Mouse (Mus musculus) yolk sac, embryonic 10.5 days (tissue): ENCODE results near the gene Armc2.
"Not testable (repeated sequence)": the region's sequence is repeated elsewhere in the genome, so short reads cannot be mapped to it uniquely, and the experiment has no call there.

Source experiments
- DNase-seq: peaks from one replicate; pipeline ENCODE4 v3.0.0-alpha.2; 2017; ENCODE audit warnings: low spot score

The Armc2 gene

DNA sequence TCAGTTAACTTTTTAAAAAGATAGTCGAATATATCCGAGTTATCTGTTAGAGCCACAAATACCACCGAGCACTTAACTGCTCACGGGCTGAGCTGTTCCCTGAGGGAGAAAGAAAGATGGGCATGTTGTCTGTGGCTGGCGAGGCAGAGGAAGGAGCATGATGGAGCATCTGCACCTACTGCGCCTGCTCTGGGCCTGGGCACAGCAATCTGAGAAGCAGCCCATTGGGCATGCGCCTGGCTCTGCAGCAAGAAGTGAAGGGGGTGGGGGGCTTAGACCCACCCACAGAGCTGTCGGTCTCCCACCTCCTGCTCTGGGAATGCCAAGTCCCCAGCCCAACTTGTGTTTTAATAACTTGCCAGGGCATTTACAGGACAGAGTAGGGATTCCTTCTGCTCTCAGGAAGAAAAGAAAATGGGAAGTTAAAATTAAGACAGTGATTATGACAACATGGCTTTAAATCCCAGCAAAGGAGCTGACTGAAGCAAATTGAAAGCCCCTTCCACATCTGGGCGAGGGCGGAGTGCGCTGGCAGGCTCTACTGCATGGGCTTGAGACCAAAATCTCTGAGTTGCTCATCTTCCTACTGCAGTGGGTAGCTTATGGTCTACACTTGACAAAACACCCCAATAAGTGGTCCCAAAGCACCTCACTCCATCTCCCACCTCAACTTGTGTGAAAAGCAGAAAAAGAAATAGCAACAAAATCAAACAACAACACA is 50.2 kb downstream of the Armc2 start:
- no peak for DNase-seq

DNA sequence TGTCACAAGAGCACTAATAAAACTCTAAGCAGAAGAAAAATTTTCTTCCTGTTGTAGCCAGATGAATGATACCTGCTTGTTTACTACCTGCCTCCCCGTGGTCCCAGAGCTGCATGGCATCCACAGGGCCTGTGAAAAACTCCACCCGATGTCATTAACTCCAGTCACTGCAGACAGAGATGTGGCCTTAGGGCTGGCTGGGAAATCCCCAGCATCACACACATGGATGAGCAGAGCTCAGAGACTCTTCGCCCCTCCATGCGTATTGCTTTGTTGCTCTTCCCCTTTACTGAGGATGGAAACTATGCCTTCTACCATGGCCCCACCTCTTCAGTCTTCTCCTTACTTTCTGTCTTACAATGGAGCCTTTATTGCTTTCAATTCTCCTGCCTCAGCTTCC is 55.5 kb downstream of the Armc2 start:
- DNase-seq = no peak

DNA sequence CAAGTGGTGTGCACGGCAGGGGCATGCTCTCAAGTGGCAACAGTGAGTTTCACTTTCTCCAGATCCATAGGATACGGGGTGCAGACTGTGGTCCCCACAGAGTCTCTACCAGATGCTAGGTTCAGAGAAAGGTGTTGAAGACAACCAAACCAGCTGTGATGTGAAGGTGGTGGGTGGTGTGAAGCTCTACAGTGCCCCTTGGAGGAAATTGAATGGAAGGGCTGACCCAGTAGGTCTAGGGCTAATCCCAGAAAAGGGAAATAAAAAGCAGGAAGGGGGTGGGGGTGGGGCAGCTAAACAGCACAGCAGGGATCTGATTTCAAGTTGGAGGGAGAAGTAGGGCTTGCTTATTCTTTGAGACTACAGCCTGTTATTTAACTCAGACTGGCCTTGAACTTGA is 58.4 kb downstream of the Armc2 start:
- no peak for DNase-seq

DNA sequence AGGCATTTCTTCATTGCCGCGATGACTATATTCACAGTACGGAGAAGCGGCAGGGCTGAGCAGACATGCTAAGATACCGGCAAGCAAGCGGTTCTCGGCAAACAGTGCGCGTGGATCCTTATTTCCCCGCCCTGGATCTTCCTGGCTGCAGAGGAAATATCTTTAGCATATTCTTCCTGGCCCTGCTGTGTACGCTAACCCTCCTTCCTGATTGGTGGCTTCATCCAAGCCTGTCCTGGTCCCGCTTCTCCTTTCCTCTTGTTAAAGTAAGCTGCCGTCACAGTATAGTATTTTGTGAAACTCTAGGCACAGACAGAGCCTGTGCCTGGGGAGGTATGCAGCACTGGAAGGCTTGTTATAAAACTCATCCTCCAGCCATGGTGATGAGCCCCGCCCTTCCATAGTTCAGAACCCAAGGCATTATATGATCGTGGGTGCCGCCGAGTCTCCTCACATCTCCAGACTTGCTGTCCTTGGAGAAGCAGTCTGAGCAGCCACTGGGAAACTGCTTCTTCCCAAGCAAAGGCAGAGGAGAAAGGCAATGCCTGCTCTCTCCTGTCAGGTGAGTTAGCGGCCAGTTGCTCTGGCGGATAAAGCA is 59.5 kb downstream of the Armc2 start:
- no peak for DNase-seq

- no peak for DNase-seq
Measured at GRCm38 (mm10) chr10:41957421-41958225, 60.6 kb downstream of the Armc2 start.

DNA sequence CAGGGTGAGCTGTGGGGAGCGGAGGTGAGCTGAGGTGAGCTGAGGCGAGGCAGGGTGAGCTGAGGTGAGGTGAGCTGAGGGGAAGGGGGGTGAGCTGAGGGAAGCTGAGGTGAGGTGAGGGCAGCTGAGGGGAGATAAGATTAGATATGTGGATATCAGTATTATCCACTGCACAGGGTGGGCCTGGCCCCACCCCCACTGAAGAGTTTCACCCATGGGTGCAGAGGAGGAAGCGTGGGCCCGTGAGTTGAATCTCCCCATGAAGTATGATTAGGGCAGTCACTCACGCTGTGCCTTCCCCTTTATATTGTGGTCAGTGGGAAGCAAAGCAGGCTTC is 64.7 kb downstream of the Armc2 start:
- no peak for DNase-seq

DNA sequence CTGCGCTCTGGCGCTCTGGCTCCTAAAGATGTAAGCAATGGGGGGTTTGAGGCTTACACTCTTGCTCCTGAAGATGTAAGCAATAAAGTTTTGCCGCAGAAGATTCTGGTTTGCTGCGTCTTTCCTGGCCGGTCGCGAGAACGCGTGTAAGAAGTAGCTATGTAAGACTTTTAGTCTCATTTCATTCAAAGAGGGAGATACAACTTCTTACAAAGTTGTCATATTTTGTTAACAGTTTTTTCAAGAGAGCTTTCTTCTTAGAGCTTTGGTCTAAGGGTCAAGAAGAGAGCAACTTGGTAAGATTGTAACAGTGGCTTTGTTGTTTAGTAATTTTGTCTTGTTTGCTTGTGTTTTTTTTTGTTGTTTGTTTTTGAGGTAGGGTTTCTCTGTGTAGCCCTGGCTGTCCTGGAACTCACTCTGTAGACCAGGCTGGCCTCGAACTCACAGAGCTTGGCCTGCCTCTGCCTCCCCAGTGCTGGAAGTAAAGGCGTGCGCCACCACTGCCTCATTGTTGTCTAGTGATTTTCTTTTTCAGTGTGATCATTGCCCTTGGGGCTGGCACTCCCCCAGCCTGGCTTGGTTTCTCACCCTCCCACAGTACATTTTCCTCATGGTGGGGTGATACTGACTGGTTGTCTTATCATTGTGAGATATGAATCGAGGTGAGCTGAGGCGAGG is 65.3 kb downstream of the Armc2 start:
- DNase-seq = no peak

DNA sequence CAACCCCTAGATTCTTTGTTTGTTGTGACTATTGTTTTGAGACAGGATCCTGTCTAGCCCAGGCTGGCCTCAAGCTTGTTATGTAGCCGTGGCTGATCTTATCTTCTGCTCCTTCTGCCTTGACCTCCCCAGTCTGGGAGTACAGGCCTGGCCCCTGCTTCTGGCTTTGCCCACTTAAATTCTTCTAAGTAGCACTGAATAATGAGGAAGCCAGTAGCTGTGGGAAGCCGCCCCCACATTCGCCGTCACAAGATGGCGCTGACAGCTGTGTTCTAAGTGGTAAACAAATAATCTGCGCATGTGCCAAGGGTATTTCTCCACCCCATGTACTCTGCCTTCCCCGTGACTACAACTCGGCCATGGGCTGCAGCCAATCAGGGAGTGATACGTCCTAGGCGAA is 65.9 kb downstream of the Armc2 start:
- not testable (repeated sequence) for DNase-seq

DNA sequence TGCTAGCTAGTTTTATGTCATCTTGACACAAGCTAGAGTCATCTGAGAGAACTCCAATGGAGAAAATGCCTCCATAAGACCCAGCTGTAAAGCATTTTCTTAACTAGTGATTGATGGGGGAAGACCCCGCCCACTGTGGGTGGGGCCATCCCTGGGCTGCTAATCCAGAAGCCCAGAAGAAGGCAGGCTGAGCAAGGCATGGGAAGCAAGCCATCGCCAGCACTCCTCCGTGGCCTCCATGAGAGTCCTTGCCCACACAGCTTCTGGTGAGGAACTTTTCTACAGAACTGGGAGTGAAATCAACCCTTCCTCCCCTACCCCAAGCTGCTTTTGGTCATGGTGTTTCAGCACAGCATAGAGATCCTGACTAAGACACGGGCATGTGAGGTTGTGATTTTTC is 79.2 kb downstream of the Armc2 start:
- DNase-seq = no peak

- DNase-seq = no peak
Measured at GRCm38 (mm10) chr10:41937176-41937575, 81.1 kb downstream of the Armc2 start.

DNA sequence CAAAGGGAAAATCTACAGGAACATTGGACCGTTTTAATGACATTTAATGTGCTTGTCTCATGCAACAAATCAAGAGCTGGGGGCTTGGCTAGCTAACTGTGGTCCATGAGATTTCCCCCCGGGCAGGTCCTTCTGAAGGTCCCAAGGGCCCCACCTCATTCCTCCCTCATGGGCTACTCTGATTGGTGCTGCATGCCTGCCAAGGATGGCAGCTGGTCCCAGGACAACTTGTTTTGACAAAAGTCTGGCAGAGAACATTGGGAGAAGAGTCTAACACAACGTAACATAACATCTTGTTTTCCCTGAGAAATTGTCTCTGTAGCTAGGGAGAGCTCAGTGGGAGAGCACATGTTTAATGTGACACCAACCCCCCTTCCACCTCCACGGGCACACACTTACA is 82.1 kb downstream of the Armc2 start:
- no peak for DNase-seq

- DNase-seq = no peak
Measured at GRCm38 (mm10) chr10:41935476-41935829, 82.8 kb downstream of the Armc2 start.

DNA sequence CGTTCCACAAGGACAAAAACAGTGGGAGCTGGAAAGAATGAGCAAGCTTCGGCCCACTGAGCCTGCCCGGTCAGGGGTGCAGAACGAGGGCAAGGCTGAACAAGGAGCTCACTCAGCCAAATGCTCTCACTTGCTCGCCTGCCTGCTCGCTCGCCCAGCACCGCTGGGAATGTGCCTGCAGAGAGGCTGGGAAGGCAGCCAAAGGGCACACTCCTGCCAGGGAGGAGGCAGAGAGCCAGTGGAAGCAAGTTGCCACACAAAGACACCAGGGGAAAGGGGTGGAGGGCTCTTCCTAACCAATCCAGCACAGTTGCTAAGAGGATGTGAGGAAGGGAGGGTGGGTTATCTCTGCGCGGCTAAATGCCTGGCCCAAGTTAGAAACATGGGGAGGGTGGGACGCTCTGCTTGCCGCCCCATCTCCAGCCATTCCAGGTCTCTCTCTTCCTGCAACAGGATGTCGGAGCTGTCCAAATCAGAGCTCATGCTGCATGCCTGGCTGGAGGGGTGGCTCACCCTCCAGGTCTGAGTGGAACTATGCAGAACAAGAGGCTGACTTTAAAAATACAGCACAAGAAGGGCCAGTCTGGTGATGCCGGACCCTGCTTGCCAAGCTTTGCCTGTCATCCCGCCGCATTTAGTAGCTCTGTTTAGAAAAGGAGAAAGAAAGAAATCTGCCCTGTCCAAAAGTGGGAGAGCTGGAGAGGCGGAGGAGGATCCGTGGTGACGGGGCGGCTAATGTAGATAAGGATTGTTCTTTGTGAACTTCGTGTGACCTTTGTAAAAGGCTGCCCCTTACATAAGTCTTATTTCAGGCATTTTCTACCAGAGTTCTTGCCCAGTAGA is 83.4 kb downstream of the Armc2 start:
- peak; percentile 34 for DNase-seq

GRCm38 (mm10) chr10:41933536-41933935 is 84.7 kb downstream of the Armc2 start:
- DNase-seq = no peak

DNA sequence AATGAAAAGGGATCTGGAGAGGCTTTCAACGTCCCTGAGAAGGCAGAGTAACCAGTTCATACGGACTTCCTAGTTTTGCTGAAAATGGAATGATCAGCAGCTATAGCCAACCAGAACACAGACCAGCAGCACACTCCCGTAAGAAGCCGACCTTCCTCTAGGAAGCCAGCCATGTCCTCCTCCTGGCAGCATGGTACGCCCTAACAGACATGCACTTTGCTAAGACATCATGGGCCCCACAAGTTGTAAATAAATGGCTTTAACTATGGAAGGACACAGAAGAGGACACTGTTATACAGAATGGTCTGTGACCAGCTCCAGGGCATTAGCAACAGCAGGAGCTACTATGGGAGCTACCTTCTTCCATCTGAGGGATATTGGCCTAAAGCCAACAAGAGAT is 85.3 kb downstream of the Armc2 start:
- no peak for DNase-seq

- no peak for DNase-seq
Measured at GRCm38 (mm10) chr10:41931962-41932361, 86.3 kb downstream of the Armc2 start.

- no peak for DNase-seq
Measured at GRCm38 (mm10) chr10:41930966-41931365, 87.3 kb downstream of the Armc2 start.

DNA sequence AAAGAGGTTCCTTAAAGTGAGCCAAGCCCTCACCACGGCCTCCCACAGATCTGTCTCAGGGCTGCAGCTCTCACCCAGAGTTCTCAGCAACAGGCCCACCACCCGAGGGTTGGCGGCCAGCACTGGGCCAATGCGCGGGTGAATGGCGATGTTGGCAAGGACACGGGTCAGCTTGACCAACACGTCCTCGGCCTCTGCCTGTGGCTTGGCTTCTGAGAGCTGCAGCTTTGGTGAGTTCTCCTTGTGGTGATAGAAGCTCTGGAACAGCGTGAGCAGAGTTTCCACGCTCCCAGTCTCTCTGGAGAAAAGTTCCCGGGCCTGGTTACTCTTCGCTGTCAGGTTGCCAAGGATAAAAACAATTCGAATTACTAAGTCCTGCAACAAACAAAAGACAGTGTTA is 91.5 kb downstream of the Armc2 start:
- no peak for DNase-seq

- no peak for DNase-seq
Measured at GRCm38 (mm10) chr10:41912290-41912994, 105.8 kb downstream of the Armc2 start.

GRCm38 (mm10) chr10:41908899-41909298 is 109.3 kb downstream of the Armc2 start:
- no peak for DNase-seq

DNA sequence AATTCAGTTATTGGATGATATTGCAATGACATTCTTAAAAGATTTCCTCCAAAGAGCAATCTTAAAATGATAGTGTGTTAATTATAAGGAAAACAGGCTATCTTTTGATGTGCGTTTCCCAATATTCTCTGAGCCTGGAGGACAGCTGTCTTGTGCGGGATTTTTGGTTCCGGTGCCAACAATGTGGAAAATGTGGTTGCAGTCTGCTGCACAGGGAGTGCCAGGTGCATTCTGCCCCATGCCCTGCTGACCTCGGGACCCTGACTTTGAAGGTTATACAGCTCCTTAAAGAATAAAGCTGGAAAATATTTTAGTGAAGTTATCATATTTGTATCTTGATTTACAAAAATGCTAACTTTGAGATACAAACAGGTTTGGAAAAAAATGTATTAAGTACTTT is 110.3 kb downstream of the Armc2 start:
- DNase-seq = no peak
